Mouse (Mus musculus): ENCODE measurements around the gene Acsl4. TPM values are rescaled to one million over a fixed set of nuclear protein-coding genes. Genes with fewer than 3 reads are reported as not detected.

Acsl4 gene
- polyA plus RNA-seq (2017; shearing (Covaris generic)), result 29.7 TPM

GRCm38 (mm10) chrX:142390247-142390908, at the start of gene Acsl4:
Gene Acsl4 (minus strand): TSS chrX:142390535.

GRCm38 (mm10) chrX:142305869-142306581, 84.3 kb downstream of the Acsl4 start, which contains the start of gene Kcne1l:
Gene Kcne1l (minus strand): TSS chrX:142306294.

Other genes starting within 250 kb of the Acsl4 start
- gene Gucy2f, start 193.6 kb downstream of the Acsl4 start, polyA plus RNA-seq (2017; shearing (Covaris generic)), result not detected
- gene Nxt2, start 163.8 kb downstream of the Acsl4 start, polyA plus RNA-seq (2017; shearing (Covaris generic)), result 7.0 TPM
- gene Kcne1l, start 84.2 kb downstream of the Acsl4 start, polyA plus RNA-seq (2017; shearing (Covaris generic)), result not detected

Data from naive thymus-derived CD4-positive, alpha-beta T cell, adult 5 months (primary cell).